Mouse (Mus musculus) megakaryocyte, embryonic 14.5 days (primary cell): ENCODE measurements around the gene Fnip1.

Experiments used
- FLI1 ChIP-seq: IDR thresholded peaks from 2 replicates; pipeline ENCODE4 v1.6.1; 2012; ENCODE audit warnings: low read length, inconsistent platforms, mixed read lengths
- GATA1 ChIP-seq: IDR thresholded peaks from 3 replicates; pipeline ENCODE4 v1.6.1; 2012; ENCODE audit warnings: mixed read lengths, low read length, inconsistent platforms, borderline replicate concordance

- no peak for TF ChIP-seq GATA1
- no peak for TF ChIP-seq FLI1
These were observed 375 bp downstream of the Fnip1 start for GRCm38 (mm10) chr11:54438366-54438781.
